Mouse (Mus musculus) retina, adult 2 months (tissue): Measurements from ENCODE around the gene Cops7a.

ENCODE experiments used
- DNase-seq: peaks from one replicate; pipeline ENCODE4 v3.0.0-alpha.2; 2012; ENCODE audit warnings: low read depth, low spot score

Gene Cops7a

DNA sequence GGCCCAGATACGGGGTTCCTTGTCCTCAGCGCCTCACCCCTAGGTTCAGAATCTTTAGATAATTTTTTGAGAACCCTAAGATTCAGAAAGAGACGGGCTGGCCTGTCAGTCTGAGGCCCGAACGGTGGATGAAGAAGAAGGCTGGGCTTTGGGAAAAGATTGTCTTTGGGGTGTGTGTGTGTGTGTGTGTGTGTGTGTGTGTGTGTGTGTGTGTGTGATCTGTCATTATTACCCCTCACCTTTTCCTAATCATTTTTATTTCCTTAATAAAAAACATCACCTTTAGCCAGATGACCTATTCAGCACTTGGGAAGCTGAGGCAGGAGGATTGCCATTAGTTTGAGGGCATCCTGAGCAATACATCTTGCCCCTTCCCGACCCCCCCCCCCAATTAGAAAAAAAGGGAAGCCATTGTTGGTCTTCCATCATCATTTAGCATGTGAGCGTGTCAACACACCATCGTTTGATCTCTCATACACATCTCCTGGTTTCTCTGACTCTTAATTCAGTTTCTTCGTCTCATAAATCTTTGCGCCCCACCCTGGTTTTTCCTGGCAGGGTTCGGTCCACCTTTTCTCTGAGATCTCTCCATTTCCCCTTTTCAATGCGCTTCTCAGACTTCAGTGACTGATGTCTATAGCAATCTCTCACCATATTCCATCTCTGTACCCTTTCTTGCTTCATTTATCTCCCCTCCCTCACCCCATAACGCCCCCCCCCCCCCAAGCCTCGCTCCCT is 46.3 kb downstream of the Cops7a start:
- DNase-seq = no peak

- DNase-seq = no peak
Measured at GRCm38 (mm10) chr6:124918331-124918690, 47.0 kb downstream of the Cops7a start.

DNA sequence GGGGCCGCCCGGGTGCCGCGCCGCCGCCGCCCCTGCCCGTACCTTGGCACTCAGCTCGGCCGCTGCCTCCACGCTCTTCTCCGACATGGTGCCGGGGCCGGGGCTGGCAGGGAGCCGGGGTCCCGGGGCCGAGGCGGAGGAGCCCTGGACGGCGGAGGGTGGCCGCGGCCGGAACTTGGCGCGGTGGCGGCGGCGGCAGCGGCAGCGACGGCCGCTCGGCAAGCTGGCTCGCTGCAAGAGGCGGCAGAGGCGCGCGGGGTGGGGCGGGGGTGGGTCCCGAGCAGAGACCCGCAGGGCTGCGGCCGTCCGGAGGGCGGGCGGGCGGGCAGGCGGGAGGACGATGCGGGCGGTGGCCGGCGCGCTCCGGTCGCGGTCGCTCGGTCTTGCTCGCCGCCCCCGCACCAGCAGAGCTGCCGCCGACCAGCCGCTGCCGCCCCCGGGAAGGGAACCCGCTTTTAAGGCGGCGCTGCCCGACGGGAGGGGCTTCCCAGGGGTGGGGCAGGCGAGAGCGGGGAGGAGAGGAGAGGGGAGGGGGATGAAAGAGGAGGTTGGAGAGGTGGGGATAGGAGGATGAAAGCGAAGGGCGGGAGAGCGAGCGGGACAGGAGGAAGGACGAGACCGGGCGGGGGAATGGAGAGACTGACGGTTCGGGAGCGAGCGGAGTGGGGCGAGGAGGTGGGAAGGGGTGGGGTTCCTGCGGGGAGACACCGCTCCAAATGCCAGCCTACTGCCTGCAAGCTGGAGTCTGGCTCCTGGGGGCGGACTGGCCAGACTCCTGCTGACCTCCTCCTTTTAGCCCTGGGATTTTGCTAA is 47.6 kb downstream of the Cops7a start:
- DNase-seq = peak; percentile 65

DNA sequence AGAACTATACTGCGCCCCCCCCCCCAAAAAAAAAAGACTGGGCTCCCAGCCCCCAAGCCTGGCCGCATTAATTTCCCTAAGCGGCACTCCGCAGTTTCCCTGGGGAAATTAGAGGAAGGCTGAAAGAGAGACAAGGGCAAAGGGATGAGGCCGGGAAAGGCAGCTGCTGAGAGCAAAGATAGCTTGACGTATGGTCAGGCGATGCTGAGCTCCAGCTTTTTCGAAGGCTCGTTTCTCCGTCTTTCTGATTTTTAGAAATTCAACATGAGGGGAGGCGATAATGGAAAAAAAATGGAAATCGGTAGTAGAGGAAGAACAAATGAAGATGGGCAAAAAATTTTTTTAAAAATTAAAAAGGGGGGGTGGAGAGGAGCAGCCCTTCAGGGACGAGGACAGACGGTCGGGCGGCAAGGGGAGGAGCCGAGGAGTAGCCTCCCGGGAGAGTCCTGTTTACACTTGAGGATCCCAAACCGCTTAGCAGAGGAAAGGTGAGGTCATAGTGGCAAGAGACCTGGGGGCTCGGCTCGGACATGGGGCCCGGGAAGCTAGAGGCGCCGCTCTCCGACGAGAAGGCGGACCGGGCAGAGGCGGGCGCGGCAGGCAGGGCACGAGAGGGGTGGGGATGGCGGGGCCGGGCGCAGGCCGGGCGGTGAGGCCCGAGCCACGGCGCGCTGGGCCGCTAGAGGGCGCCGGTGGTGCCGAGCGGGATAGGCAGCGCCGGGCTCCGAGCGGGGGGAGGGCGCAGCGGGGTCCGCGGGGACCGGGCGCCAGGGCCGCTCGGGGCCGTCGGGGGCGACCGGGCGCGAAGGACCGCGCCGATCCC is 48.4 kb downstream of the Cops7a start:
- peak; percentile 80 for DNase-seq

DNA sequence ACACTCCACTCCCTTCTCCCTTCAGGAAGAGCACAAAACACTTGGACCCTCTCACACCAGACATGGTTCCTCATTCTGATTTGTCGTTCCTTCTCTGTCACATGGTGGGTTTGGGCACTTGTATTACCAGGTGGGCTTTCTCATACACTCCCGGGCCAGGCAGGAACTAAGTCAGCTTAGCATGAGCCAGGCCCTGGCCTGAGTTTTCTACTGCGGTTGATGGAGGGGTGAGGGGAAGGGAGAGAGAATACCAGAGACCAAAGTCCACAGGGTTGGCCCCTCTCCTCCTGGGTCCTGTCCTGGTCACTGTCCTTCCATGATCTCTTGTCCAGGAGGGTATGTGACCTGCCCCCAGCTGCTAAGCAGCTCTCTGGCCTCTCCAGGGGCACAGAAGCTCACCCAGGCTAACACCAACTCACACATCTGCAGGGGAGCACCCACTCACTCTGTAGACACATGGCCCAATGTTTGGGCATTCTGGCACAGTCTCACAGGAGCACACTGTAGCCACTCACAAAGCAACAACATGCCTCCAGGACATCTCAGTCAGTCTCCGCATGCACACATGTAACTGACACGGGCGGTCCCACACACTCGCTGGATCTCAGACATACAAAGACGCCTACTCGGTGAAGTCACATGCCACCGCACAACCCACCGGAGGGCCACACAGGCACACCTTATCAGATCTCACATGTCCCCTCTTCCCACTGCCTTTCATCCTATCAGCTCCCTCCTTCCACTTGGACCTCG is 49.2 kb downstream of the Cops7a start:
- DNase-seq = no peak

DNA sequence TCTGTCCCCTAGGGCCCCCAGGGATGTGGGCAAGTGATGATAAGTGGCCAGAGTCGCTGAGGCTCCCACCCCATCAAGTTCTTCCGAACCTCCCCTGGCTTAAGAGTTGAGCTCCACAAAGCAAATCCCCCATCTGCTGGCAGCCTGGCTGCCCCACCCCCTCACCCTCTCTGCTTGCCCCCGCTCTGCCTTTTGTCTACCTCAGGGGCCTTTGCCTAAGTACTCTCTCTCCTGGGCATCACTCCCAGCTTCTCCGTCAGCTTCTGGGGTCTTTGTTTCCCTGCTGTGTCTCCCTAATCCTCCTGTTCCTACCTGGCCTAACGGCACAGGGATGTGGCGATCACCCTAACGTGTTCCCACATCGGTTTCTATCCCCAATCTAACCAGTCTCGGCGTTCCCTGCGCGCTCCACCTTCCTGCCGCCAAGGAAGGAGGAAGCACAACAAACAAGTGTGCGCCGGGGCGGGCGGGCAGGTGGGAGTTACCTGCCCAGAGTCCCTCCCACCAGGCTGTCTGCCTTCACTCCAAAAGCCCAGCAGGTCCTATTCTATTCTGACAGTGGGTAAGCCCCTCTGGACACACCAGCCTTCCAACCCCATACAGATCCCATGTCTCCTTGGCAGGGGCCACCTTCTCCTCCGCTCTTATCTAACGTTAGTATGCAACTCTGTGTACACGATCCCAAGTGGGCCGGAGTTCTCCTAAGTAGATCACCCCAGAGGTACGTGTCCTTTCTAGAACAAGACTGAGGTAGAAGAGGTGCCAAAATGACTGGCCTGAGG is 50.0 kb downstream of the Cops7a start:
- no peak for DNase-seq

- DNase-seq = no peak
Measured at GRCm38 (mm10) chr6:124914511-124914910, 50.8 kb downstream of the Cops7a start.

DNA sequence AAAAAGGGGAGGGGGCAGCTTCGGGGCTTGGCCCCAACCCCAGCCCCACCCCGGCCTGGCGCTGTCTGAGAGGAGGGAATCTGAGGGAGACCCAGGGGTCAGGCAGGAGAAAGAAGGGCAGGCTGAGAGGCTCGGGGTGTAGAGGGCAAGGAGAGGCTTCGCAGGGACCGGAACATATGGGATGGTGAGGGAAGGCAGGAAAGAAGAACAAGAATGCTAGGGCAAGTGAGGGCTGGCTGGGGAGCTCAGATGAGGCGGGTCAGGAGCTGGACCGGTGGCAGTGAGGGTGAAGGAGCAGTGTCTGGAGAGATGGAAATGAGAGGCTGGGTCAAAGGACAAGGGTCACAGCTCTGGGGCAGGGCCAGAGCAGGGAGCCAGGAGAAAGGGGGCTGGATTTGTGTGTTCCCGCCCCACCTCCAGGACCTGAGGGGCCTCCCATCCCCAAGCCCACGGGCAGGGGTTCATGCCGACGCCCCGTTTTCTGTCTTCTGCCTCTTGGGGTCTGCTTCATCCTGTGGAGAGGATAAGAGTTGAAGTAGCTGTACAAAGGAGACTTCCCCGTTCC is 51.5 kb downstream of the Cops7a start:
- DNase-seq = no peak

DNA sequence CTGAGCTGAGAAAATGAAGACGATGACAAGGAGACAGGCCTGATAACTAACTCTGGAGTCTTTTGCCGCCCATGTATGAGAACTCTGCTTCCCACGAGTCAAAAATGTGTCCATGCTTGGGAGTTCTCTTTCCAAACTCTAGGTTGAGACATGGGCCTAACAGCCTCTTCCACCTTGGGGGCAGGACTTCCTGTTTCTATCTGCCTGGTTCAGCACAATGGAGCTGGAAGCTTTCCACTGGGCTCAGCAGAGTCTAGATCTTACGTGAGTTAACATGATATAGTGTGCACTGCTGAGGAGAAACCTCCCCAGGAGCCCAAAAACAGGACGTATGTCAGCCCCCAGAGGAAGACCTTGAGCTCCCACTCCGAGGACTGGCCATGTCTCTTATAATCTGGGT is 52.1 kb downstream of the Cops7a start:
- DNase-seq = no peak

GRCm38 (mm10) chr6:124911533-124912218 is 53.7 kb downstream of the Cops7a start, which contains the start of gene Lag3:
TSS of gene Lag3 (minus strand) at chr6:124911705.
- DNase-seq = no peak

DNA sequence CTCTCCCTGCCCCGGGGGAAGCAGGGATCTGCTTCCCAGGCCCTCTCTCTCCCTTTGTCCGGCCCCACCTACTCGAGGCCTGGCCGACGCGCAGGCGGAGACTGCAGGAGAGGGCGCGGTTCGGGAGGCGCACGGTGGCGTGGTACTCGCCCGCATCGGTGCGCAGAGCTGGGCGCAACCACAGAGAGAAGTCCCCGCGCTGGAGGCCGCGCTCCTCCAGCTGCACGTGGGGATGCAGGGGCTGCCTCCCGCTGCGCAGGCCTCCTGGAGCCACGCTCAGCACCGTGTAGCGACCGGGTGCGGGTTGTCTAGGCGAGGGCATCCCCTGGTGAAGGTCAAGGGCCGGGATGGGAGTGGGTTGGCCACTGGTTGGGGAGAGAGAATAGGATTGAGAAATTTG is 55.3 kb downstream of the Cops7a start:
- no peak for DNase-seq
